Mouse (Mus musculus) spleen, adult 2 months (tissue): Measurements from ENCODE around the gene Plk1. TPM values are rescaled to one million over a fixed set of nuclear protein-coding genes. Genes with fewer than 3 reads are reported as not detected.

ENCODE experiments used
- DNase-seq, 2 experiments: peaks; one replicate each; pipeline versions ENCODE4 v3.0.0 to v3.0.0-alpha.2; 2012 to 2021; ENCODE audit warnings: low spot score in 2 of 2, low read depth in 1 of 2
- H3K27ac ChIP-seq: fragments of 200-500 bp; 2 replicates; pipeline ENCODE4 v1.5.1; 2012; ENCODE audit warnings: low read length, inconsistent platforms; ENCODE audit not compliant: insufficient read depth
- H3K27me3 ChIP-seq: fragments of 200-500 bp; 2 replicates; pipeline ENCODE4 v1.6.1; 2012; ENCODE audit warnings: mild to moderate bottlenecking, moderate library complexity, low read length, inconsistent platforms; ENCODE audit not compliant: control insufficient read depth, insufficient read depth
- H3K36me3 ChIP-seq: fragments of 200-500 bp; 2 replicates; pipeline ENCODE4 v1.6.1; 2012; ENCODE audit warnings: mild to moderate bottlenecking, low read length, inconsistent platforms; ENCODE audit not compliant: control insufficient read depth, insufficient read depth
- H3K4me1 ChIP-seq: fragments of 200-500 bp; 2 replicates; pipeline ENCODE4 v1.6.1; 2011; ENCODE audit warnings: inconsistent platforms; ENCODE audit not compliant: control insufficient read depth, insufficient read depth, insufficient read length
- H3K4me3 ChIP-seq: fragments of 200-500 bp; 2 replicates; pipeline ENCODE4 v1.5.1; 2011; ENCODE audit warnings: mild to moderate bottlenecking, inconsistent platforms; ENCODE audit not compliant: insufficient read depth, insufficient read length; ENCODE audit errors: extremely low read depth
- CTCF ChIP-seq: fragments of 200-500 bp; IDR thresholded peaks from 2 replicates; pipeline ENCODE4 v1.5.1; 2011; ENCODE audit warnings: mild to moderate bottlenecking, inconsistent platforms; ENCODE audit not compliant: insufficient read depth, insufficient read length, insufficient replicate concordance; ENCODE audit errors: extremely low read depth
- POLR2A ChIP-seq: fragments of 200-500 bp; IDR thresholded peaks from 2 replicates; pipeline ENCODE4 v1.6.1; 2011; ENCODE audit warnings: low read depth, low read length, inconsistent platforms
- WGBS: fragments of 180-500 bp; shearing (Covaris S2); methylation state at CpG from one replicate; pipeline ENCODE4 v1.1.7; 2018; 5-methylcytosine and 5-hydroxymethylcytosine counted together
- polyA plus RNA-seq: library from polyadenylated mRNA; depleted of rRNA; stranded (reverse); fragments of >200 nt; gene quantifications from 2 replicates; pipeline ENCODE4 v1.2.3, GENCODE M21; 2012

Plk1 gene
- polyA plus RNA-seq, 1 experiment, result 11.3 TPM

- TF ChIP-seq POLR2A (no peak), CTCF (peak; percentile 53; the same call in 1 of the 2 replicates)
- no peak overlapping the region for H3K4me3 ChIP-seq
- DNase-seq, result peak; percentile 34 to 35
- no peak overlapping the region for H3K27ac ChIP-seq
- no peaks in the 10 kb centered on the region for H3K36me3 ChIP-seq
- H3K4me1 ChIP-seq, result no peaks in the 10 kb centered on the region
- 46% methylated on average over 7 of the region's 7 CpGs for WGBS
- H3K27me3 ChIP-seq, result no peaks in the 10 kb centered on the region
These were observed 30.2 kb downstream of the Plk1 start for GRCm38 (mm10) chr7:122189484-122189883.

GRCm38 (mm10) chr7:122191097-122191496 lies 31.9 kb downstream of the Plk1 start:
- no peak for TF ChIP-seq CTCF
- no peak for TF ChIP-seq POLR2A
- 86% methylated on average over 10 of the region's 10 CpGs for WGBS
- DNase-seq, result no peak
- H3K4me3 ChIP-seq, result no peak overlapping the region
- no peak overlapping the region for H3K27ac ChIP-seq
- no peaks in the 10 kb centered on the region for H3K4me1 ChIP-seq
- no peaks in the 10 kb centered on the region for H3K36me3 ChIP-seq
- H3K27me3 ChIP-seq, result no peaks in the 10 kb centered on the region

GRCm38 (mm10) chr7:122193919-122194318 lies 34.7 kb downstream of the Plk1 start:
- DNase-seq, result no peak
- H3K4me3 ChIP-seq, result no peak overlapping the region
- H3K4me1 ChIP-seq, result no peaks in the 10 kb centered on the region
- no peaks in the 10 kb centered on the region for H3K27me3 ChIP-seq
- TF ChIP-seq POLR2A (no peak), CTCF (no peak)
- H3K36me3 ChIP-seq, result no peaks in the 10 kb centered on the region
- no peak overlapping the region for H3K27ac ChIP-seq

GRCm38 (mm10) chr7:122196771-122197170 lies 37.5 kb downstream of the Plk1 start:
- Histone ChIP-seq H3K27me3 (no peaks in the 10 kb centered on the region), H3K36me3 (no peaks in the 10 kb centered on the region), H3K4me1 (no peaks in the 10 kb centered on the region), H3K27ac (no peak overlapping the region), H3K4me3 (no peak overlapping the region)
- TF ChIP-seq CTCF, result no peak
- TF ChIP-seq POLR2A, result no peak
- 67% methylated on average over 9 of the region's 9 CpGs for WGBS
- no peak for DNase-seq

GRCm38 (mm10) chr7:122197306-122197705 lies 38.1 kb downstream of the Plk1 start:
- DNase-seq, result peak; percentile 36 to 38
- Histone ChIP-seq H3K36me3 (no peaks in the 10 kb centered on the region), H3K4me3 (no peak overlapping the region), H3K27me3 (no peaks in the 10 kb centered on the region), H3K27ac (no peak overlapping the region), H3K4me1 (no peaks in the 10 kb centered on the region)
- 35% methylated on average over 4 of the region's 4 CpGs for WGBS
- TF ChIP-seq CTCF, result peak; percentile 21; the same call in 1 of the 2 replicates
- no peak for TF ChIP-seq POLR2A

GRCm38 (mm10) chr7:122199296-122199695 lies 40.1 kb downstream of the Plk1 start:
- WGBS, result 30% methylated on average over 5 of the region's 5 CpGs
- TF ChIP-seq POLR2A, result no peak
- no peak; the same call in 1 of the 2 replicates for TF ChIP-seq CTCF
- DNase-seq, result peak in 1 of 2 experiments; percentile 3
- H3K36me3 ChIP-seq, result no peaks in the 10 kb centered on the region
- no peak overlapping the region for H3K27ac ChIP-seq
- H3K27me3 ChIP-seq, result no peaks in the 10 kb centered on the region
- H3K4me3 ChIP-seq, result no peak overlapping the region
- no peaks in the 10 kb centered on the region for H3K4me1 ChIP-seq

GRCm38 (mm10) chr7:122203936-122204335 lies 44.7 kb downstream of the Plk1 start:
- TF ChIP-seq POLR2A (no peak), CTCF (no peak)
- no peak overlapping the region for H3K27ac ChIP-seq
- WGBS, result 55% methylated on average over 2 of the region's 2 CpGs
- no peak overlapping the region for H3K4me3 ChIP-seq
- DNase-seq, result no peak
- no peaks in the 10 kb centered on the region for H3K36me3 ChIP-seq
- H3K4me1 ChIP-seq, result no peaks in the 10 kb centered on the region
- no peaks in the 10 kb centered on the region for H3K27me3 ChIP-seq

- TF ChIP-seq POLR2A (no peak), CTCF (no peak)
- DNase-seq, result no peak
These were observed 46.9 kb downstream of the Plk1 start for GRCm38 (mm10) chr7:122206121-122206520.

More at GRCm38 (mm10) chr7:122206121-122206520, 46.9 kb downstream of the Plk1 start:
- Histone ChIP-seq H3K27me3 (no peaks in the 10 kb centered on the region), H3K27ac (no peak overlapping the region), H3K36me3 (no peaks in the 10 kb centered on the region), H3K4me3 (no peak overlapping the region), H3K4me1 (no peaks in the 10 kb centered on the region)
- 74% methylated on average over 2 of the region's 2 CpGs for WGBS
